Mouse (Mus musculus): ENCODE measurements at regions not wholly inside any gene's neighbourhood (a gene's known extent, or its start where the extent isn't known, plus 50 kb on each side); places are given as distances from the start of the nearest gene placed in this dataset.

GRCm38 (mm10) chr11:111328258-111328657 is 262.3 kb downstream of the Kcnj2 start:
- no peak for TF ChIP-seq E2F4 (IDR thresholded peaks at IDR 0.05; ENCODE audit: insufficient read depth)
- no peak for TF ChIP-seq TCF12 (IDR thresholded peaks at IDR 0.05; ENCODE audit: insufficient read depth, poor library complexity, severe bottlenecking)
- no peak for TF ChIP-seq POLR2AphosphoS2 (IDR thresholded peaks at IDR 0.05; ENCODE audit: insufficient read length, low read depth)
- no peak for TF ChIP-seq MYOG (IDR thresholded peaks at IDR 0.05; ENCODE audit: control insufficient read depth in 1 of 3, insufficient read depth in 1 of 3, insufficient read length in 2 of 3, low read depth in 2 of 3)
